Mouse (Mus musculus) neural tube, embryonic 15.5 days (tissue): ENCODE measurements around the gene Mlxipl. TPM values are rescaled to one million over a fixed set of nuclear protein-coding genes. Genes with fewer than 3 reads are reported as not detected.

Source experiments
- ATAC-seq: fragments of 200-750 bp; cut with Nextera tagmentation; 2 replicates; pipeline ENCODE4 v1.8.0; 2017; ENCODE audit warnings: mild to moderate bottlenecking, moderate TSS enrichment, moderate library complexity; ENCODE audit not compliant: low FRiP score
- H3K27ac ChIP-seq: fragments of 300-500 bp; sonication (generic); replicated peaks from 2 replicates; pipeline ENCODE4 v1.5.1; 2015; ENCODE audit warnings: mild to moderate bottlenecking, inconsistent platforms
- H3K27me3 ChIP-seq: fragments of 300-500 bp; sonication (generic); replicated peaks from 2 replicates; pipeline ENCODE4 v1.6.1; 2015; ENCODE audit warnings: inconsistent platforms
- H3K36me3 ChIP-seq: fragments of 300-500 bp; sonication (generic); 2 replicates; pipeline ENCODE4 v1.6.1; 2015; ENCODE audit warnings: inconsistent platforms
- H3K4me1 ChIP-seq: fragments of 300-500 bp; sonication (generic); 2 replicates; pipeline ENCODE4 v1.6.1; 2015; ENCODE audit warnings: inconsistent platforms
- H3K4me2 ChIP-seq: fragments of 300-500 bp; sonication (generic); 2 replicates; pipeline ENCODE4 v1.6.1; 2015; ENCODE audit warnings: inconsistent platforms, mild to moderate bottlenecking, moderate library complexity
- H3K4me3 ChIP-seq: fragments of 300-500 bp; sonication (generic); replicated peaks from 2 replicates; pipeline ENCODE4 v1.5.1; 2015; ENCODE audit warnings: mild to moderate bottlenecking, inconsistent platforms
- H3K9ac ChIP-seq: fragments of 300-500 bp; sonication (generic); replicated peaks from 2 replicates; pipeline ENCODE4 v1.6.1; 2015; ENCODE audit warnings: mild to moderate bottlenecking, inconsistent platforms
- H3K9me3 ChIP-seq: fragments of 300-500 bp; sonication (generic); replicated peaks from 2 replicates; pipeline ENCODE4 v1.6.1; 2016; ENCODE audit warnings: inconsistent platforms
- WGBS: fragments of 180-500 bp; shearing (Covaris S2); methylation state at CpG from one replicate; pipeline ENCODE4 v1.1.7; 2015; ENCODE audit warnings: mixed read lengths; 5-methylcytosine and 5-hydroxymethylcytosine counted together
- polyA plus RNA-seq: library from polyadenylated mRNA; unstranded; fragments of >200 nt; fragmentation: Nextera tagmentation; extraction: Ambion mirVana; gene quantifications from 2 replicates; pipeline ENCODE4 v1.2.1, GENCODE M21; 2015

Gene Mlxipl
- polyA plus RNA-seq, 1 experiment from 2014 or later: 0.79 TPM

DNA sequence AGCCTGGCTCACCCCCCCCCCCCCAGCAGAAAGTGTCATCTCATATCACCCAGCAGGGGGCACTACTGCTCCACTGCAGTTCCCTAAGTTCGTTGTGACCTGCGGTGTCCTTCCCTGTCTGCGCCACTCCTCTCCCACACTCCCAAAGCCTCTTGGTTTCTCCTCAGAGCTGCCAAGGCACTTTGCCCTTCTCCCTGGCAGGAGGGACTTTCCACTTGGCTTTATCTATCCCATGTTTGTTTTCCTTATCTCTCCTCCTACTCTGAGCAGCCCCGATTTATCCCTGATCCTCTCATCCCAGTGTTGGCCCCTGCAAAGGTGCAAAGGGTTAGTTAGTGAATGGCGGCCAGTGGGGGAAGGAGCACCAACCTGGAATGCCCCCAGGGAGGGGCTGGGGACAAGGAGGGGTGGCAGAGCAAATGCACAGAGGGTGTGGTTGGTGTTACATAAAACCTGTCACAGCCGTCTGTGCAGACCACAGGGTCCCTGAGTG is 28.9 kb downstream of the Mlxipl start:
- Histone ChIP-seq H3K9ac (no peak overlapping the region), H3K36me3 (no peaks in the 10 kb centered on the region), H3K9me3 (no peaks in the 10 kb centered on the region), H3K4me2 (no peak overlapping the region), H3K4me1 (no peaks in the 10 kb centered on the region), H3K27me3 (peaks cover 6% of the 10 kb centered on the region), H3K4me3 (no peak overlapping the region), H3K27ac (no peak overlapping the region)
- no peak for ATAC-seq
- WGBS: 43% methylated on average over 6 of the region's 6 CpGs

DNA sequence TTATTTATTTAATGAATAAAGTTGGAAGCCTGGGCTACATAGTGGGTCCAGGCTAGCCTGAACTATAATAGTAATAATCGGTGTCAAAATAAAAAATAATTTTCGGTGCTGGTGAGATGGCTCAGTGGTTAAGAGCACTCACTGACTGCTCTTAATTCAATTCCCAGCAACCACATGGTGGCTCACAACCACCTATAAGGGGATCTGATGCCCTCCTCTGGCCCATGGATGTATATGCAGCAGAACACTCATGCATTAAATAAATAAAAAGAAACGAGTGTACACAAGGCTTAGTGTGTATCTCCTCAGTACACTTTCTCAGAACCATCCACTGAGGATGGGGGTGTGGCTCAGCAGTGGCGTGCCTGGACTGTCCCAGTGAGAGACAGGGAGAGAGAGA is 31.1 kb downstream of the Mlxipl start:
- peaks cover 6% of the 10 kb centered on the region for H3K27me3 ChIP-seq
- H3K4me1 ChIP-seq: no peaks in the 10 kb centered on the region
- no peaks in the 10 kb centered on the region for H3K36me3 ChIP-seq
- no peak overlapping the region for H3K4me2 ChIP-seq
- no peak overlapping the region for H3K4me3 ChIP-seq
- ATAC-seq: no peak
- H3K27ac ChIP-seq: no peak overlapping the region
- WGBS: 61% methylated on average over 4 of the region's 4 CpGs
- H3K9ac ChIP-seq: no peak overlapping the region
- H3K9me3 ChIP-seq: no peaks in the 10 kb centered on the region

DNA sequence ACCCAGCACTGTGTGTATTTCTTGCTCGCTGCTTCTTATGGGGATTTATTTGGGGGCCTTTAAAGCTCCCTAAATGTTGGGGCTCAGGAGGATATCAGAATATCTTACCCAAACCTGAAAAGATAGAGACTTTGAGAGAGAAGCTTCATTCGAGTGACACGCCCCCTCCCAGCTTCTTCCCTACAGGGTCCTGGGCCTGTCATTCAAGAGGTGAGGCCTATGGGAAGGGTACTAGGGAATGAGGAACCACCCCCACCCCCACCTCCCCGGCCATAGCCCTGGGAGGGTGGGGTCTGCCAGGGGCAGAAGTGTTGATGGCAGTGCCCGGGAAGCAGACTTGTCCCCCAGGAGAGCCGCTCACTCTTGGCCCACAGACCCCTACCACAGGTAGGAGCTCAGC is 36.4 kb downstream of the Mlxipl start:
- no peak overlapping the region for H3K4me2 ChIP-seq
- no peak overlapping the region for H3K4me3 ChIP-seq
- no peak overlapping the region for H3K27ac ChIP-seq
- H3K36me3 ChIP-seq: no peaks in the 10 kb centered on the region
- H3K9me3 ChIP-seq: no peaks in the 10 kb centered on the region
- no peak for ATAC-seq
- H3K9ac ChIP-seq: no peak overlapping the region
- 73% methylated on average over 6 of the region's 6 CpGs for WGBS
- H3K4me1 ChIP-seq: no peaks in the 10 kb centered on the region
- H3K27me3 ChIP-seq: peaks cover 9% of the 10 kb centered on the region

DNA sequence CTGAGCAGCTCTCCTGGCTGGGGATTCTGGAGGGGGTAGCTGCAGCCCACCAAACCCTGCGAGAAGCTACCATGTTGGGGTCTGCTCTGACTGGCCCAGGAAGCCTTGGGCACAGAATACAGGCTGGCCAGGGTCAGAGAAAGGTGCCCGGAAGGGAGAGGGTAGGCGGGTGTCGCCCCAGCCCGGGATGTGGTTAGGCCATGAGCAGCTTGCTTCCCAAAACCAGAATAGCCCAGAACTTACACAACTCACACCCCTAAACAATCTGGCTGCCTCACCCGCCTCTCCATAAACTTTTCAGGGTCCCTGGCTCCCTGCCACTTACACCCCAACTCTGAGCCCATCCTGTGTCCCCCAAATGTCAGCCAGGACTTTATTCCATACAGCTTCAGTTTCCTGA is 38.0 kb downstream of the Mlxipl start:
- Histone ChIP-seq H3K4me3 (no peak overlapping the region), H3K9ac (no peak overlapping the region), H3K36me3 (no peaks in the 10 kb centered on the region), H3K27ac (no peak overlapping the region), H3K4me2 (no peak overlapping the region), H3K27me3 (peaks cover 13% of the 10 kb centered on the region), H3K4me1 (no peaks in the 10 kb centered on the region), H3K9me3 (no peaks in the 10 kb centered on the region)
- ATAC-seq: no peak
- WGBS: 63% methylated on average over 6 of the region's 6 CpGs

DNA sequence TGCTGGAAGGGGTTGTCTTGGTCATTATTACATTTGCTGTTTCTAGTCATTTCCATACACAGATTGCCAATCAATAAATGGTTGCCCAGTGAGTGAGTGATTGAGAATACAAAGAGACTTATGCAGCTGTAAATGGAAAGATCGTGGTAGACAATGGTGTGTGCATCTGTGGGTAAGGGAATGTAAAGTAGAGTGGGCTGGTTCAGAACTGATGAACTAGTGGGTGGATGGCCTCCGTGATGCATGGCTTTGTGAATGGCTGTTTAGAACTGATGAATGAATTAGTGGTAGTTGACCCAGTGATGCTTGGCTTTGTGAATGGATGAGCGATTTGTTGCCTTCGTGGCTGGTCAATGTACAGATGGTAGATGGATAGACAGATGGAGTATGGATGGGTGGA is 40.1 kb downstream of the Mlxipl start:
- Histone ChIP-seq H3K4me2 (no peak overlapping the region), H3K9ac (no peak overlapping the region), H3K36me3 (no peaks in the 10 kb centered on the region), H3K4me1 (peaks cover 7% of the 10 kb centered on the region), H3K27me3 (peaks cover 33% of the 10 kb centered on the region), H3K9me3 (no peaks in the 10 kb centered on the region), H3K4me3 (no peak overlapping the region), H3K27ac (no peak overlapping the region)
- ATAC-seq: no peak
- WGBS: 81% methylated on average over 4 of the region's 4 CpGs

DNA sequence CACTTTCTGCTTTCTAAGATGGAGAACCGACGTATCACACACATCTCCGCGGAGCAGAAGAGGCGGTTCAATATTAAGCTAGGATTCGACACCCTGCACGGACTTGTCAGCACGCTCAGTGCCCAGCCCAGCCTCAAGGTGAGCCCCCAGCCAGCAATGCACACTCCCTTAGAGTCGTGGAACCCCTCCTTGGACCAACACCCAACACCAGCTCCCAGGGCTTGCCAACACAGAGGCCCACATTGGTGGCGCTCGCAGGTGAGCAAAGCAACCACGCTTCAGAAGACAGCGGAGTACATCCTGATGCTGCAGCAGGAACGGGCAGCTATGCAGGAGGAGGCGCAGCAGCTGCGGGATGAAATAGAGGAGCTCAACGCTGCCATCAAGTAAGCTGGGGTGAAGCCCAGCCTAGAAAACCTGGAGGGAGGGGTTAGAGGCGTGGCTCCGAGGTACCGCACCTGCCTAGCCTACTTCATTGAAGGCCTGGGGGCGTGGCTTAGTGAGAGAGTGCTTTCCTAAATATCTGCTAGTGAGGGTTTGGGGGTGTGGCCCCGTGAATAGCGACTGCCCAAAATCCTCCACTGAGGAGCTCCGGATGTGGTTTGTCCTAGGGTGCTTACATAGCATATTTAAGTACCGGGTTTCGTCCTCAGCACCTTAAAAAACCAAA is 44.2 kb downstream of the Mlxipl start:
- Histone ChIP-seq H3K27ac (no peak overlapping the region), H3K4me2 (peak overlapping the region; percentile 55), H3K36me3 (no peaks in the 10 kb centered on the region), H3K9ac (no peak overlapping the region), H3K27me3 (peaks cover 45% of the 10 kb centered on the region), H3K4me1 (peaks cover 7% of the 10 kb centered on the region), H3K4me3 (peak overlapping the region; percentile 30), H3K9me3 (no peaks in the 10 kb centered on the region)
- ATAC-seq: peak; percentile 47; the same call in 1 of the 2 replicates
- WGBS: 4% methylated on average over 26 of the region's 26 CpGs

DNA sequence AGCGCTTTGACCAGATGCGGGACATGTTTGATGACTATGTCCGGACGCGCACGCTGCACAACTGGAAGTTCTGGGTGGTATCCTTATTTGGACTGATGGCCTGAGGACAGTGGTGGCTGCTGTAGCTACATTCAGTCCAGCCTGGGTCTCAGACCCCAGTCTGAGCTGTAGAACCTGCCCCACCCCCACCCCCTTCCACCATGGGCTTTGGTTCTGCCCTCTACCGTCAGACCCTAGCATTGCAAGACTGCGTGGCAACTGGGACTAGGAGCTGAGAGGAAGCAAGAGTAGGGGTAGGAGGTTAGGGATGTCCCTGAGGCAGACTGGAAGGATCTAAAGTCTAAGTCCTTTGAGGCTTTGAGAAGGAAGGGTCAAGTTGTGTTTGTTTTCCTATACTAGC is 44.8 kb downstream of the Mlxipl start:
- no peaks in the 10 kb centered on the region for H3K36me3 ChIP-seq
- H3K27ac ChIP-seq: no peak overlapping the region
- peaks cover 7% of the 10 kb centered on the region for H3K4me1 ChIP-seq
- ATAC-seq: no peak
- H3K9me3 ChIP-seq: no peaks in the 10 kb centered on the region
- H3K27me3 ChIP-seq: peaks cover 45% of the 10 kb centered on the region
- H3K4me3 ChIP-seq: peak overlapping the region; percentile 30
- 3% methylated on average over 8 of the region's 8 CpGs for WGBS
- no peak overlapping the region for H3K9ac ChIP-seq
- H3K4me2 ChIP-seq: peak overlapping the region; percentile 55

DNA sequence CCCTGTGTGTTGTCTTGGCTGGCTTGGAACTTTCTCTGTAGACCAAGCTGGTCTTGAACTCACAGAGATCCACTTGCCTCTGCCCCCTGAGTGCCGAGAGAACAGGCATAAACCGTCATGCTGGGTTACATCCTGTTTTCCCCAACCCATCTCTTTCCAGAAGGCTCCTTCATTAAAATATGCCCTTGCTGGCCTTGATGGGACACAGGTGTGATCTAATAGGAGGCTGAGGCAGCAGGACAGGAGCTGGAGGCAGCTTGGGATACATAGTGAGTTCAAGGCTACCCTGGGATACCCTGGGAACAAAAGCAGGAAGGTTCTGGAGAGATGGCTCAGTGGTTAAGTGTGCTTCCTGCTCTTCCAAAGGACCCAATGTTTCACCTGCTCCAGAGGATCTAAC is 50.2 kb downstream of the Mlxipl start:
- H3K27me3 ChIP-seq: peaks cover 11% of the 10 kb centered on the region
- H3K4me2 ChIP-seq: no peak overlapping the region
- WGBS: 75% methylated on average over 2 of the region's 2 CpGs
- ATAC-seq: no peak
- H3K4me3 ChIP-seq: no peak overlapping the region
- H3K9me3 ChIP-seq: no peaks in the 10 kb centered on the region
- H3K9ac ChIP-seq: no peak overlapping the region
- H3K36me3 ChIP-seq: no peaks in the 10 kb centered on the region
- no peaks in the 10 kb centered on the region for H3K4me1 ChIP-seq
- H3K27ac ChIP-seq: no peak overlapping the region

DNA sequence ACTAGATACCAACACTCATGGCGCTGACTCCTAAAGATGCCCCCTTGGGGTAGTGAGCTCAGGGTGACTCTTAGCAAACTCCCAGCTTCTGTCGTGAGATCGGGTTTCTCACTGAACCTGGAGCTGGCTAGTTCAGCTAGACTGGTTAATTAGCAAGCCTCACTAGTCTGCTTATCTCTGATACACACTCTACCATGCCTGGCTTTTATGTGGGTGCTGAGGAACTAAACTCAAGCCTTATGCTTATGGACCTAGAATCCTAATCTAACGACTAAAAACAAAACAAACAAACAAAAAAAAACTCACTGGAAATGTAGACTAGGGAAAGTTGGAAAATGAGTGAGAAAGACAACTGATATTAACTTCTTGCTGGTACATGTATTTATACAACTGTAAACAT is 54.8 kb downstream of the Mlxipl start:
- Histone ChIP-seq H3K9me3 (no peaks in the 10 kb centered on the region), H3K27me3 (no peaks in the 10 kb centered on the region), H3K27ac (no peak overlapping the region), H3K36me3 (no peaks in the 10 kb centered on the region), H3K4me3 (no peak overlapping the region), H3K9ac (no peak overlapping the region), H3K4me1 (peaks cover 8% of the 10 kb centered on the region), H3K4me2 (no peak overlapping the region)
- ATAC-seq: no peak
- WGBS: 64% methylated on average over 4 of the region's 4 CpGs

DNA sequence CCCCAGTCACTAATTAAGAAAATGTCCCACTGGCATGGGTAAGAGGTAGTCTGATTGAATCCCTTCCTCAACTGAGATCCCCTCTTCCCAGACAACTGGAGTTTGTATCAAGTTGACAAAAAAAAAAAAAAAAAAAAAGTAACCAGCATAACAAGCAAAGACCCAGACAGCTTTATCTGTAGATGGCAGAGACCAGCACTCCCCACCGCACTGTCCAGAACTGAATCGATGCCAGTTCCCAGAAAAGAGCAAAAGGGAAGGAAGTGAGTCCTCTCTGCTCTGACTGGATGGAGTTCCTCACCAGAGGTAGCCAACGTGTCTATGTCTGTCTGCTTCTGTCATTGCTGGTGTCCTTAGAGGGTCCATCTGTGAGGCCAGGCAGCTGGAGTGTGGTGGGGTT is 55.8 kb downstream of the Mlxipl start:
- H3K27me3 ChIP-seq: no peaks in the 10 kb centered on the region
- H3K36me3 ChIP-seq: no peaks in the 10 kb centered on the region
- H3K4me2 ChIP-seq: no peak overlapping the region
- no peak overlapping the region for H3K9ac ChIP-seq
- WGBS: 83% methylated on average over 3 of the region's 3 CpGs
- H3K27ac ChIP-seq: no peak overlapping the region
- H3K4me3 ChIP-seq: no peak overlapping the region
- ATAC-seq: no peak
- H3K9me3 ChIP-seq: no peaks in the 10 kb centered on the region
- peaks cover 16% of the 10 kb centered on the region for H3K4me1 ChIP-seq

DNA sequence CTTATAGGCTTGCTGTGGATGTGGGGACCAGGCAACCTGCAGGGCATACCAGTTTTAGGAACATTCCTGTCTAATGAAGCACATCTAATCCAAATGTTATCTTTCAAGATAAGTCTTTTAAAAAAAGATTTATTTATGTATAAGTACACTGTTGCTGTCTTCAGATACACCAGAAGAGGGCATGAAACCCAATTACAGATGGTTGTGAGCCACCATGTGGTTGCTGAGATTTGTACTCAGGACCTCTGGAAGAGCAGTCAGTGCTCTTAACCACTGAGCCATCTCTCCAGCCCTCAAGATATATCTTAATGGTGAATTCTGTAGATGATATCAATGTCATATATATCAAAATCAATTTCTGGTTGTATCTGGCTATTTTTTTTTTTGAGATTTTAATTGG is 56.3 kb downstream of the Mlxipl start:
- Histone ChIP-seq H3K9ac (no peak overlapping the region), H3K36me3 (no peaks in the 10 kb centered on the region), H3K4me2 (no peak overlapping the region), H3K27me3 (no peaks in the 10 kb centered on the region), H3K4me3 (no peak overlapping the region), H3K9me3 (no peaks in the 10 kb centered on the region), H3K4me1 (peaks cover 16% of the 10 kb centered on the region), H3K27ac (no peak overlapping the region)
- no peak for ATAC-seq

DNA sequence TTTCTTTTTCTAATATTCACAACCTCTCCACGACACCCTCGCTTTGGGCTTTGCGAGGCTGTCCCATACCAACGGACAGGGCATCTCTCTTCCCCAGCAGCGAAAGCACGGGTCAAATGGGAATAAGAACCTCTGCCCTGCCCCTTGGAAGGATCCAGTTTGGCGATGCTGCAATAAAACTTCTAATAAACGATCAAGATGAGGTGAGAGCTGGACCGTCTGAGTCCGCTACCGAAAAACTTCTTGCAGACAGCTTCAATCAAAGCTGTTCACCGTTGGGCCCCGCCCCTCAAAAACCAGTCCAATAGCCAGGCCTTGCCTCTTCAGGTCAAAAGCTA is 59.0 kb downstream of the Mlxipl start:
- Histone ChIP-seq H3K27me3 (no peaks in the 10 kb centered on the region), H3K4me2 (peak overlapping the region; percentile 89), H3K4me3 (peak overlapping the region; percentile 83), H3K9ac (peak overlapping the region; percentile 75), H3K4me1 (peaks cover 16% of the 10 kb centered on the region), H3K9me3 (no peaks in the 10 kb centered on the region), H3K36me3 (peaks cover 6% of the 10 kb centered on the region; the same call in 1 of the 2 replicates), H3K27ac (peak overlapping the region; percentile 90)
- 1% methylated on average over 13 of the region's 13 CpGs for WGBS
- no peak for ATAC-seq
